Mouse (Mus musculus): ENCODE measurements around the gene Gsk3a. TPM values are rescaled to one million over a fixed set of nuclear protein-coding genes. Genes with fewer than 3 reads are reported as not detected.

The Gsk3a gene
- total and polyA plus RNA-seq, 3 experiments: 45.8 to 76.1 (median 47.5) TPM

- Histone ChIP-seq H3K79me2 (replicated peaks; ENCODE audit: control insufficient read depth, extremely low read depth, insufficient read depth, poor library complexity, severe bottlenecking) (no peaks in the 10 kb centered on the region), H3K4me1 (ENCODE audit: control insufficient read depth in 1 of 2, insufficient read depth in 2 of 2) (peaks cover 23 to 60% of the 10 kb centered on the region in 2 experiments), H3K36me3 (replicated peaks in 1 of 2; ENCODE audit: control insufficient read depth in 1 of 2, insufficient read depth in 1 of 2, low read length in 1 of 2) (peaks cover 21 to 64% of the 10 kb centered on the region in 2 experiments), H3K9ac (ENCODE audit: insufficient read depth, low read depth) (no peak overlapping the region), H3K27me3 (replicated peaks) (no peaks in the 10 kb centered on the region), H3K4me3 (replicated peaks in 1 of 3; ENCODE audit: low read depth in 2 of 3, low read length in 2 of 3, poor library complexity in 1 of 3) (peak overlapping the region in 1 of 3 experiments; percentile 30), H3K27ac (ENCODE audit: insufficient read depth, low read depth) (no peak overlapping the region), H3K9me3 (replicated peaks; ENCODE audit: low read length) (no peaks in the 10 kb centered on the region), H3K4me2 (ENCODE audit: insufficient read depth, low read depth, poor library complexity, severe bottlenecking) (no peak overlapping the region)
- in situ Hi-C loops (cut with MboI; ENCODE audit: low pct_ligation_motif_present, low pct_unique_long_range_greater_than_20kb, low sequenced_read_pairs): no loop called here
- DNase-seq (ENCODE audit: extremely low read depth): peak; percentile 45
- dilution Hi-C loops (cut with MboI; ENCODE audit: extremely low pct_ligation_motif_present, extremely low pct_unique_long_range_greater_than_20kb, low sequenced_read_pairs): no loop called here
- TF ChIP-seq CHD1 (IDR thresholded peaks at IDR 0.05; ENCODE audit: low read depth, low read length): no peak
Observed at GRCm38 (mm10) chr7:25209161-25209622, 28.5 kb downstream of the Gsk3a start.

DNA sequence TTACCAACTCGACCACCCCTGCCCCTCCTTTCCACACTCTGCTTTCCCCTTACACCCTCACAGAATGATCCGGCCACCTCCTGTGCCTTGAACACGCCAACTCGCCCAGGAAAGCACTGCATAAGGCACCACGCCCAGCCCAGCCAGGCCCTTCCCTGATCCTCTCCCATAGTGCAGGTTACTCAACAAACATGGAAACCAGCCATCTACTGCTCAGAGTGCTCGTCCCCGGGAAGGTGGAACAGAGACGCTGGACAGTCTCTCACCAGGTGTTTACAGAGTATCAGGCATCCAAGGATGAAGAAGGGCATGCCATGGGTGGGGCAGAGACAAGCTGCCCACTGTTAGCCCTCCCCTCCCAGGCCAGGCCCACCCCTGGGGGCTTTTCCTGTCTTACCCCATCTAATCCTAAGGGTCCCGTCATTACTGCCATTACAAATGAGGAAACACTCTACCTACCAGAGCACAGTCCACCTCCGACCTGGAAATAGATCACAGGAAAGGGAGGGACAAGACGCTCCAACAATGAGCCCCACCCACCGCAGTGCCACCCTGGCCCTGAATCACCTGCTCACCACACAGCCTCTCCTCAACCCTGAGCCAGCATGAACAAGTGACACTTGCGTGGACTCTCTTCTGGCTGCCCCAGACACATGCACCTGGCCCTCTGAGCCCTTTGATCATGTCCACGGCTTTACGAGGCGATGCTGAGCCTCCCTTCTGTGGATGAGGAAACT, 31.4 kb downstream of the Gsk3a start:
- TF ChIP-seq HCFC1 (IDR thresholded peaks at IDR 0.05; ENCODE audit: low read depth, low read length): peak; percentile 25; the same call in 1 of the 2 replicates
- 0 out of 2 replicates have a peak, but pooled peaks have one; percentile 12 for TF ChIP-seq POLR2A (IDR thresholded peaks at IDR 0.05; ENCODE audit: low read depth, low read length)
- no peak for TF ChIP-seq PAX5 (IDR thresholded peaks at IDR 0.05; ENCODE audit: low read length)
- Histone ChIP-seq H3K9me3 (replicated peaks; ENCODE audit: low read length) (no peaks in the 10 kb centered on the region), H3K9ac (ENCODE audit: insufficient read depth, low read depth) (no peak overlapping the region), H3K36me3 (replicated peaks in 1 of 2; ENCODE audit: control insufficient read depth in 1 of 2, insufficient read depth in 1 of 2, low read length in 1 of 2) (peaks cover 35 to 77% of the 10 kb centered on the region in 2 experiments), H3K4me3 (replicated peaks in 1 of 3; ENCODE audit: low read depth in 2 of 3, low read length in 2 of 3, poor library complexity in 1 of 3) (peak overlapping the region; percentile 27 to 63 (median 41)), H3K4me1 (ENCODE audit: control insufficient read depth in 1 of 2, insufficient read depth in 2 of 2) (peaks cover 23 to 63% of the 10 kb centered on the region in 2 experiments), H3K27ac (ENCODE audit: insufficient read depth, low read depth) (no peak overlapping the region), H3K4me2 (ENCODE audit: insufficient read depth, low read depth, poor library complexity, severe bottlenecking) (no peak overlapping the region), H3K79me2 (replicated peaks; ENCODE audit: control insufficient read depth, extremely low read depth, insufficient read depth, poor library complexity, severe bottlenecking) (no peaks in the 10 kb centered on the region), H3K27me3 (replicated peaks) (no peaks in the 10 kb centered on the region)
- dilution Hi-C loops (cut with MboI; ENCODE audit: extremely low pct_ligation_motif_present, extremely low pct_unique_long_range_greater_than_20kb, low sequenced_read_pairs): no loop called here
- in situ Hi-C loops (cut with MboI; ENCODE audit: low pct_ligation_motif_present, low pct_unique_long_range_greater_than_20kb, low sequenced_read_pairs): no loop called here
- DNase-seq (ENCODE audit: extremely low read depth): peak; percentile 33

DNA sequence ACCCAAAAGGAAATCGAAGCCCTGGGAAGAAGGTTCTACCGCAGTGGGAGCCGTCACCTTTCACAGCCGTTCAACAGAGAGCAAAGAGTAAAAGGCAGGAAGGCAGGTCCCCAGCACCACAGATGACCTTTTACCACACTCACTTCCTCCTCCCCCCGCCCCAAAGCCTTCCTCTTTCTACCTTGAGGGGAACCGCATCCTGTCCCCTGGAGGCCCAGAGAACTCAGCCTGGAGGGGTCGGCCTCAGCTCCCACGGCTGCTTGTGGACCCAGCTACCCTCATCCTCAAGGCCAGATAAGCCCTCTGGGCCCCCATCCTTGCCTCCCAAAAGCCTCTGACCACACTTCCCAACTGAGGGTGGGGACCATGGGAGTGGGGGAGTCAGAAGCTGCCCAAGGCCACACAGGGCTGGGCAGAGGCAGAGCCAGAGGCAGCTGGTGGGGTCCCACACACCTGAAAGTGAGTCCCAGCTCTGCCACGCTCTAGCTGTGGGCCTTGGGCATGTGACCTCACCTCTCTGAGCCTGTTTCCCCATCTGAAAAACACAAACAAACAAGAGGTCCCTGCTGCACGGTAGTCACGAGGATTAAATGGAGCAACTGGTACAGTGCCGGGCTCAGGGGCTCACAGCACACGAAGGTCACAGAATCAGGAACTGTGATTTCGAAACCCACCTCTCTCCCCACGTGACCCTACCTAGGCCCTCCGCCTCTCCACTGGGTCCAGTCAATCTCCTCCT, 32.1 kb downstream of the Gsk3a start:
- Histone ChIP-seq H3K27me3 (replicated peaks) (no peaks in the 10 kb centered on the region), H3K4me3 (replicated peaks in 1 of 3; ENCODE audit: low read depth in 2 of 3, low read length in 2 of 3, poor library complexity in 1 of 3) (peak overlapping the region; percentile 27 to 63 (median 41)), H3K4me2 (ENCODE audit: insufficient read depth, low read depth, poor library complexity, severe bottlenecking) (0 out of 2 replicates have a peak overlapping the region, but pooled peaks have one; percentile 17), H3K36me3 (replicated peaks in 1 of 2; ENCODE audit: control insufficient read depth in 1 of 2, insufficient read depth in 1 of 2, low read length in 1 of 2) (peaks cover 28 to 76% of the 10 kb centered on the region in 2 experiments), H3K9ac (ENCODE audit: insufficient read depth, low read depth) (peak overlapping the region; percentile 31; the same call in 1 of the 2 replicates), H3K9me3 (replicated peaks; ENCODE audit: low read length) (no peaks in the 10 kb centered on the region), H3K27ac (ENCODE audit: insufficient read depth, low read depth) (no peak overlapping the region; the same call in 1 of the 2 replicates), H3K4me1 (ENCODE audit: control insufficient read depth in 1 of 2, insufficient read depth in 2 of 2) (peaks cover 23 to 61% of the 10 kb centered on the region in 2 experiments), H3K79me2 (replicated peaks; ENCODE audit: control insufficient read depth, extremely low read depth, insufficient read depth, poor library complexity, severe bottlenecking) (no peaks in the 10 kb centered on the region)
- peak; percentile 65 for DNase-seq (ENCODE audit: extremely low read depth)
- dilution Hi-C loops (cut with MboI; ENCODE audit: extremely low pct_ligation_motif_present, extremely low pct_unique_long_range_greater_than_20kb, low sequenced_read_pairs) (no loop called here), in situ Hi-C loops (cut with MboI; ENCODE audit: low pct_ligation_motif_present, low pct_unique_long_range_greater_than_20kb, low sequenced_read_pairs) (no loop called here)
- TF ChIP-seq SIN3A (IDR thresholded peaks at IDR 0.05; ENCODE audit: low read length) (no peak), EP300 (IDR thresholded peaks at IDR 0.05; ENCODE audit: low read length) (peak; percentile 49), TCF12 (IDR thresholded peaks at IDR 0.05; ENCODE audit: low read depth, low read length) (0 out of 2 replicates have a peak, but pooled peaks have one; percentile 18), CTCF (conservative IDR thresholded peaks at IDR 0.05 in 1 of 2, IDR thresholded peaks at IDR 0.05 in 1 of 2; ENCODE audit: low read depth in 2 of 2, low read length in 2 of 2) (no peak), GABPA (IDR thresholded peaks at IDR 0.05; ENCODE audit: insufficient replicate concordance, low read depth, low read length) (no peak), MYC (IDR thresholded peaks at IDR 0.05; ENCODE audit: low read depth, low read length) (no peak), ZKSCAN1 (IDR thresholded peaks at IDR 0.05; ENCODE audit: borderline replicate concordance, low read depth, low read length) (no peak), RAD21 (IDR thresholded peaks at IDR 0.05; ENCODE audit: low read depth, low read length) (no peak), ELF1 (IDR thresholded peaks at IDR 0.05; ENCODE audit: low read depth, low read length) (peak; percentile 69; the same call in 1 of the 2 replicates), ZMIZ1 (IDR thresholded peaks at IDR 0.05; ENCODE audit: low read depth, low read length) (no peak), MAZ (IDR thresholded peaks at IDR 0.05; ENCODE audit: low read depth, low read length) (0 out of 2 replicates have a peak, but pooled peaks have one; percentile 41), SMC3 (IDR thresholded peaks at IDR 0.05; ENCODE audit: low read depth, low read length) (no peak), USF1 (IDR thresholded peaks at IDR 0.05; ENCODE audit: low read depth, low read length) (peak; percentile 49), NELFE (IDR thresholded peaks at IDR 0.05; ENCODE audit: low read depth, low read length) (no peak)

Data from CH12.LX (cell line).